Mouse (Mus musculus): ENCODE measurements around the gene Bola1.

DNA sequence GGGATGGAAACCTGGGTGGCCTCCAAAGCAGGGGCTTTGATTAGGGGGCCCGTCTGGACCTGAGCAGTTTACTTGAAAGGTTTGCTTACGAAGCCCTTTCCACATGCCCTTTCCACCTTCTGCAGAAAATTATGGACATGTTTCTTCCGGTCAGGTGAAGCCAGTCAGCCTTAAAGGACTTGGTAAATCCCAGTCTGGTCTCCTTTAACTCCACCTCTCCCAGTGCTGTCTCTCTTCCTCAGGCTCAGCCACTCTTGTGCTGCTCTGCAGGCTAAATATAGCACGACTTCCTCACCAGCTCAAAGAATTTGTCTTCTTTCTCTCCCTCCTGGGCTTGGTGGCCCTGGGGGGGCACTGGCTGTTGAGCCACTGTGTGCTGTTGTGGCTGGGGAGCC, 37.1 kb downstream of the Bola1 start:
- no peak for TF ChIP-seq CTCF (IDR thresholded peaks at IDR 0.05; ENCODE audit: borderline replicate concordance, extremely low read depth, insufficient read depth, insufficient read length)
- TF ChIP-seq POLR2A (IDR thresholded peaks at IDR 0.05; ENCODE audit: borderline replicate concordance, extremely low read depth, insufficient read depth, insufficient read length, poor library complexity, severe bottlenecking) = no peak

All from brain, embryonic 14.5 days (tissue).